Mouse (Mus musculus): Measurements from ENCODE around the gene Smpd3.

The Smpd3 gene

GRCm38 (mm10) chr8:106213959-106214358 lies 123.8 kb downstream of the Smpd3 start:
- no peak for DNase-seq

GRCm38 (mm10) chr8:106211421-106211820 lies 126.4 kb downstream of the Smpd3 start:
- no peak for DNase-seq

GRCm38 (mm10) chr8:106210821-106211345 lies 126.9 kb downstream of the Smpd3 start, which contains the start of the genes Slc7a6os and Prmt7:
Slc7a6os (minus strand) TSS chr8:106210935.
Prmt7 (plus strand) TSS chr8:106210936.
- peak; percentile 98 for DNase-seq

- peak in 1 of 2 experiments; percentile 54 for DNase-seq
These were observed 127.6 kb downstream of the Smpd3 start for GRCm38 (mm10) chr8:106210035-106210731.

All from cerebellum, postnatal 25 days (tissue).